Mouse (Mus musculus) small intestine, adult 2 months (tissue): ENCODE data around the gene Fam57b.

Experiments used
- CTCF ChIP-seq: fragments of 200-500 bp; IDR thresholded peaks from 2 replicates; pipeline ENCODE4 v1.5.1; 2012; ENCODE audit warnings: low read depth, mild to moderate bottlenecking, control low read depth, inconsistent platforms, low read length, moderate library complexity, mixed read lengths; ENCODE audit not compliant: insufficient replicate concordance, insufficient read length; ENCODE audit errors: extremely low read depth
- POLR2A ChIP-seq: fragments of 200-500 bp; IDR thresholded peaks from 2 replicates; pipeline ENCODE4 v1.6.1; 2012; ENCODE audit warnings: low read depth, mild to moderate bottlenecking, control low read depth, inconsistent platforms, low read length, moderate library complexity

DNA sequence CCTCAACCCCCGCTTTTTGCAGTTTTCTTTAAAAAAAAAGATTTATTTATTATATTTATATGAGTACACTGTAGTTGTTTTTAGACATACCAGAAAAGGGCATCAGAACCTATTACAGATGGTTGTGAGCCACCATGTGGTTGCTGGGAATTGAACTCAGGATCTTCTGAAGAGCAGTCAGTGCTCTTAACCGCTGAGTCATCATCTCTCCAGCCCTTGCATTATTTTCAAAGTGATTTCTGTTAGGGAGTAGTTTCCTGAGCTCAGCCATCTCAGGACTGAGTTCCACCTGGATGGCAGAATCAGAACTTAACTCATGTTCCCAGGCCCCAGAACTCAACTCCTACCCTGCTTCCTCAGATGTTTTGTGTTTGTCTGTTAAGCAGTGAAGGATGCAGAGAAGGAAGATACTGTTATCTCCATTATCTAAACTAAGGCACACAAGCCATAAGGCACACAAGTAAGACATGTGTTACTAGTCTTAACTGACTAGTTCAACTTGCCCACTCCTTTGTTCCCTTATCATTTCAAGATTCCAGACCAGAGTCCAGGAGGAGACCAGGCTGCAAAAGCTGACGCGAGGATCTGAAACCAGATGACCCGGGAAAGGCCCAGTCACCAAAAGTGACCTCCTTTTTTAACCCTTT, 12.4 kb downstream of the Fam57b start:
- TF ChIP-seq POLR2A (no peak), CTCF (no peak)
